Mouse (Mus musculus): ENCODE data around the gene Ovgp1.

GRCm38 (mm10) chr3:105959585-105959984, 13.9 kb upstream of the Ovgp1 start:
- no peak for TF ChIP-seq CHD2 (IDR thresholded peaks at IDR 0.05; ENCODE audit: low read length)
- no peak for TF ChIP-seq CTCF (IDR thresholded peaks at IDR 0.05 in 2 of 3, conservative IDR thresholded peaks at IDR 0.05 in 1 of 3; ENCODE audit: control insufficient read depth in 1 of 3, insufficient read depth in 1 of 3, low read depth in 2 of 3, low read length in 3 of 3, poor library complexity in 1 of 3, severe bottlenecking in 1 of 3)
- no peak for TF ChIP-seq RCOR1 (IDR thresholded peaks at IDR 0.05; ENCODE audit: low read depth, low read length)
- no peak for TF ChIP-seq GATA1 (IDR thresholded peaks at IDR 0.05; ENCODE audit: low read depth, low read length)
- TF ChIP-seq SMC3 (IDR thresholded peaks at IDR 0.05; ENCODE audit: low read depth, low read length) = no peak
- TF ChIP-seq ZNF384 (IDR thresholded peaks at IDR 0.05; ENCODE audit: low read depth, low read length) = no peak
- no peak for TF ChIP-seq TAL1 (IDR thresholded peaks at IDR 0.05; ENCODE audit: low read length)
- no peak for TF ChIP-seq HCFC1 (IDR thresholded peaks at IDR 0.05; ENCODE audit: low read depth, low read length)
- no peak for TF ChIP-seq TBP (IDR thresholded peaks at IDR 0.05; ENCODE audit: low read depth, low read length)
- no peak for TF ChIP-seq POLR2AphosphoS2 (IDR thresholded peaks at IDR 0.05; ENCODE audit: low read length)
- TF ChIP-seq EP300 (IDR thresholded peaks at IDR 0.05; ENCODE audit: low read depth in 1 of 2, low read length in 2 of 2) = no peak
- TF ChIP-seq SIN3A (IDR thresholded peaks at IDR 0.05; ENCODE audit: low read length) = no peak; the same call in 1 of the 2 replicates
- TF ChIP-seq E2F4 (IDR thresholded peaks at IDR 0.05; ENCODE audit: borderline replicate concordance, low read depth, low read length) = no peak
